Mouse (Mus musculus) macrophage (primary cell): ENCODE data around the gene Tmed11. TPM values are rescaled to one million over a fixed set of nuclear protein-coding genes. Genes with fewer than 3 reads are reported as not detected.
"Not testable (repeated sequence)": the region's sequence is repeated elsewhere in the genome, so short reads cannot be mapped to it uniquely, and the experiment has no call there.

Experiments
- H3K27ac ChIP-seq: fragments of 350-480 bp; formaldehyde crosslinking; 2 replicates; pipeline ENCODE4 v1.9.0; 2021
- H3K36me3 ChIP-seq: fragments of 350-480 bp; formaldehyde crosslinking; 2 replicates; pipeline ENCODE4 v1.9.0; 2021; ENCODE audit errors: inconsistent target
- H3K4me3 ChIP-seq: fragments of 350-480 bp; formaldehyde crosslinking; 2 replicates; pipeline ENCODE4 v1.9.0; 2021; ENCODE audit errors: inconsistent target
- H3K79me2 ChIP-seq: fragments of 350-480 bp; formaldehyde crosslinking; 2 replicates; pipeline ENCODE4 v1.9.0; 2021; ENCODE audit errors: inconsistent target
- WGBS: methylation state at CpG from one replicate; pipeline ENCODE4 v1.1.7; 2026; ENCODE audit warnings: inconsistent platforms; ENCODE audit not compliant: missing documents; 5-methylcytosine and 5-hydroxymethylcytosine counted together
- polyA plus RNA-seq: library from polyadenylated mRNA; stranded (reverse); fragments of 250-400 nt; gene quantifications from 3 replicates; pipeline ENCODE4 v1.2.4, GENCODE M21; 2018; ENCODE audit warnings: inconsistent platforms
- total RNA-seq, 78 experiments: library from RNA; depleted of rRNA; stranded (reverse); fragments of 250-400 nt; gene quantifications; 1 replicate in 9 of 78; 2 replicates in 24 of 78; 3 replicates in 43 of 78; 4 replicates in 2 of 78; pipeline ENCODE4 v1.2.4; 2018; ENCODE audit warnings: inconsistent platforms in 56 of 78

Gene Tmed11
- total RNA-seq (2018; cell fraction: chromatin; rRNA removed) = not detected
- not detected for total RNA-seq (2018; cell fraction: cytosol; rRNA removed)
- total RNA-seq (2018; cell fraction: nucleus; rRNA removed) = not detected
- polyA plus RNA-seq = not detected in 3 replicates

GRCm38 (mm10) chr5:108795263-108795662 is at the start of gene Tmed11:
Tmed11 (minus strand) TSS chr5:108795363.
- not testable (repeated sequence) for H3K79me2 ChIP-seq, H3K36me3 ChIP-seq, H3K27ac ChIP-seq, H3K4me3 ChIP-seq
- WGBS = 88% methylated on average over 2 of the region's 2 CpGs

GRCm38 (mm10) chr5:108836156-108836555 is 41.0 kb upstream of the Tmed11 start:
- H3K27ac ChIP-seq = no peak overlapping the region
- H3K4me3 ChIP-seq = no peak overlapping the region
- no peaks in the 10 kb centered on the region for H3K36me3 ChIP-seq
- 60% methylated on average over 1 of the region's 1 CpGs for WGBS
- H3K79me2 ChIP-seq = no peaks in the 10 kb centered on the region

- H3K4me3 ChIP-seq = no peak overlapping the region
- no peak overlapping the region for H3K27ac ChIP-seq
- H3K79me2 ChIP-seq = no peaks in the 10 kb centered on the region
- H3K36me3 ChIP-seq = no peaks in the 10 kb centered on the region
- WGBS = 85% methylated on average over 2 of the region's 2 CpGs
These were observed 28.1 kb upstream of the Tmed11 start for GRCm38 (mm10) chr5:108823276-108823675.

GRCm38 (mm10) chr5:108808750-108809149 is 13.6 kb upstream of the Tmed11 start, which contains the start of gene Vmn2r8:
Vmn2r8 (minus strand) TSS chr5:108808850.
- WGBS = 94% methylated on average over 2 of the region's 2 CpGs
- not testable (repeated sequence) for H3K79me2 ChIP-seq, H3K4me3 ChIP-seq, H3K36me3 ChIP-seq, H3K27ac ChIP-seq

- 50% methylated on average over 1 of the region's 1 CpGs for WGBS
These were observed 8.5 kb upstream of the Tmed11 start for GRCm38 (mm10) chr5:108803646-108804045.

GRCm38 (mm10) chr5:108790385-108790784 is 4.8 kb downstream of the Tmed11 start:
- 44% methylated on average over 1 of the region's 1 CpGs for WGBS
- not testable (repeated sequence) for H3K36me3 ChIP-seq, H3K4me3 ChIP-seq, H3K79me2 ChIP-seq, H3K27ac ChIP-seq

More at GRCm38 (mm10) chr5:108803646-108804045, 8.5 kb upstream of the Tmed11 start:
- H3K27ac ChIP-seq = no peak overlapping the region
- no peaks in the 10 kb centered on the region for H3K36me3 ChIP-seq
- no peak overlapping the region for H3K4me3 ChIP-seq
- no peaks in the 10 kb centered on the region for H3K79me2 ChIP-seq

- Histone ChIP-seq H3K79me2 (no peaks in the 10 kb centered on the region), H3K27ac (no peak within 1 kb of the TSS)
- 82% methylated on average over 36 of the region's 40 CpGs for WGBS
These were observed 20.4 kb downstream of the Tmed11 start, which contains the start of gene Rnf212 for GRCm38 (mm10) chr5:108774630-108775306. Rnf212 (minus strand) TSS chr5:108774982.

GRCm38 (mm10) chr5:108760002-108760401 is 35.2 kb downstream of the Tmed11 start:
- Histone ChIP-seq H3K4me3 (no peak overlapping the region), H3K27ac (no peak overlapping the region), H3K79me2 (no peaks in the 10 kb centered on the region), H3K36me3 (no peaks in the 10 kb centered on the region)
- WGBS = 86% methylated on average over 2 of the region's 2 CpGs

More at GRCm38 (mm10) chr5:108774630-108775306, 20.4 kb downstream of the Tmed11 start, which contains the start of gene Rnf212:
- H3K4me3 ChIP-seq = no peak within 1 kb of the TSS
- no peaks in the 10 kb centered on the region for H3K36me3 ChIP-seq

GRCm38 (mm10) chr5:108758396-108758795 is 36.8 kb downstream of the Tmed11 start:
- Histone ChIP-seq H3K36me3 (no peaks in the 10 kb centered on the region), H3K79me2 (no peaks in the 10 kb centered on the region), H3K4me3 (no peak overlapping the region), H3K27ac (no peak overlapping the region)
- WGBS = 67% methylated on average over 3 of the region's 3 CpGs

GRCm38 (mm10) chr5:108751258-108751657 is 43.9 kb downstream of the Tmed11 start:
- H3K36me3 ChIP-seq, H3K27ac ChIP-seq, H3K4me3 ChIP-seq, H3K79me2 ChIP-seq: not testable (repeated sequence)
- WGBS = 81% methylated on average over 4 of the region's 4 CpGs

- 74% methylated on average over 4 of the region's 5 CpGs for WGBS
- H3K27ac ChIP-seq = no peak overlapping the region
- H3K4me3 ChIP-seq = no peak overlapping the region
- no peaks in the 10 kb centered on the region for H3K36me3 ChIP-seq
- H3K79me2 ChIP-seq = no peaks in the 10 kb centered on the region
These were observed 44.6 kb downstream of the Tmed11 start for GRCm38 (mm10) chr5:108750328-108751210.

GRCm38 (mm10) chr5:108744629-108745028 is 50.5 kb downstream of the Tmed11 start:
- 97% methylated on average over 3 of the region's 3 CpGs for WGBS
- Histone ChIP-seq H3K36me3 (no peaks in the 10 kb centered on the region), H3K79me2 (no peaks in the 10 kb centered on the region), H3K27ac (no peak overlapping the region), H3K4me3 (no peak overlapping the region)

GRCm38 (mm10) chr5:108743856-108744255 is 51.3 kb downstream of the Tmed11 start:
- Histone ChIP-seq H3K79me2 (no peaks in the 10 kb centered on the region), H3K36me3 (no peaks in the 10 kb centered on the region), H3K4me3 (no peak overlapping the region), H3K27ac (no peak overlapping the region)
- WGBS = 64% methylated on average over 2 of the region's 2 CpGs

GRCm38 (mm10) chr5:108742596-108742995 is 52.6 kb downstream of the Tmed11 start:
- Histone ChIP-seq H3K4me3 (no peak overlapping the region), H3K27ac (no peak overlapping the region), H3K36me3 (no peaks in the 10 kb centered on the region), H3K79me2 (no peaks in the 10 kb centered on the region)
- WGBS = 84% methylated on average over 2 of the region's 2 CpGs

GRCm38 (mm10) chr5:108741844-108742243 is 53.3 kb downstream of the Tmed11 start:
- no peaks in the 10 kb centered on the region for H3K36me3 ChIP-seq
- H3K79me2 ChIP-seq = no peaks in the 10 kb centered on the region
- WGBS = 40% methylated on average over 2 of the region's 2 CpGs
- no peak overlapping the region for H3K27ac ChIP-seq
- H3K4me3 ChIP-seq = no peak overlapping the region
